Mouse (Mus musculus) T-helper 17 cell (primary cell): ENCODE measurements at regions not wholly inside any gene's neighbourhood (a gene's known extent, or its start where the extent isn't known, plus 50 kb on each side); places are given as distances from the start of the nearest gene placed in this dataset.

Experiments used
- in situ Hi-C, 2 experiments: fragments of 300-600 bp; cut with MboI, MseI; formaldehyde crosslinking; loops; 1 replicate in 1 of 2; 2 replicates in 1 of 2; pipeline ENCODE4 v1.15.1; 2025; ENCODE audit warnings: high pct_unique_total_duplicates in 2 of 2

GRCm38 (mm10) chr2:106256012-106256411 is 252.7 kb upstream of the Dnajc24 start:
- in situ Hi-C loops = no loop called here

GRCm38 (mm10) chr2:106234358-106234757 is 231.0 kb upstream of the Dnajc24 start:
- in situ Hi-C loops = no loop called here

- in situ Hi-C loops = no loop called here
These were observed 227.8 kb upstream of the Dnajc24 start for GRCm38 (mm10) chr2:106231136-106231535.

- in situ Hi-C loops = no loop called here
These were observed 226.7 kb upstream of the Dnajc24 start for GRCm38 (mm10) chr2:106230021-106230420.

- in situ Hi-C loops = no loop called here
These were observed 224.9 kb upstream of the Dnajc24 start for GRCm38 (mm10) chr2:106228249-106228648.

GRCm38 (mm10) chr2:106216169-106216568 is 212.8 kb upstream of the Dnajc24 start:
- in situ Hi-C loops = no loop called here

GRCm38 (mm10) chr2:106213740-106214139 is 210.4 kb upstream of the Dnajc24 start:
- in situ Hi-C loops = no loop called here

GRCm38 (mm10) chr2:106210773-106211172 is 207.4 kb upstream of the Dnajc24 start:
- in situ Hi-C loops = no loop called here

GRCm38 (mm10) chr2:106208767-106209250 is 205.5 kb upstream of the Dnajc24 start:
- in situ Hi-C loops = no loop called here

GRCm38 (mm10) chr2:106200130-106200529 is 196.8 kb upstream of the Dnajc24 start:
- in situ Hi-C loops = no loop called here

GRCm38 (mm10) chr2:106195170-106195569 is 191.8 kb upstream of the Dnajc24 start:
- in situ Hi-C loops = loop anchor here in 1 of 2 experiments (25.0 kb wide), 1 partner anchor 858 kb away; no protein-coding TSS in a partner anchor

- in situ Hi-C loops = loop anchor here in 1 of 2 experiments (25.0 kb wide), 1 partner anchor 857 kb away; no protein-coding TSS in a partner anchor
These were observed 191.1 kb upstream of the Dnajc24 start for GRCm38 (mm10) chr2:106194369-106195023.

GRCm38 (mm10) chr2:106193889-106194347 is 190.6 kb upstream of the Dnajc24 start:
- in situ Hi-C loops = loop anchor here in 1 of 2 experiments (25.0 kb wide), 1 partner anchor 857 kb away; no protein-coding TSS in a partner anchor

GRCm38 (mm10) chr2:106190579-106191322 is 187.4 kb upstream of the Dnajc24 start:
- in situ Hi-C loops = loop anchor here in 1 of 2 experiments (25.0 kb wide), 1 partner anchor 853 kb away; no protein-coding TSS in a partner anchor

GRCm38 (mm10) chr2:106183651-106184050 is 180.3 kb upstream of the Dnajc24 start:
- in situ Hi-C loops = loop anchor here in 1 of 2 experiments (25.0 kb wide), 1 partner anchor 846 kb away; no protein-coding TSS in a partner anchor

- in situ Hi-C loops = loop anchor here in 1 of 2 experiments (25.0 kb wide), 1 partner anchor 845 kb away; no protein-coding TSS in a partner anchor
These were observed 178.7 kb upstream of the Dnajc24 start for GRCm38 (mm10) chr2:106182051-106182450.

GRCm38 (mm10) chr2:106162681-106163080 is 159.3 kb upstream of the Dnajc24 start:
- in situ Hi-C loops = no loop called here

GRCm38 (mm10) chr2:106161877-106162276 is 158.5 kb upstream of the Dnajc24 start:
- in situ Hi-C loops = no loop called here

- in situ Hi-C loops = no loop called here
These were observed 146.4 kb upstream of the Dnajc24 start for GRCm38 (mm10) chr2:106149701-106150100.

- in situ Hi-C loops = no loop called here
These were observed 137.6 kb upstream of the Dnajc24 start for GRCm38 (mm10) chr2:106140931-106141330.

GRCm38 (mm10) chr2:106101002-106101401 is 97.7 kb upstream of the Dnajc24 start:
- in situ Hi-C loops = no loop called here

- in situ Hi-C loops = loop anchor here (10.0 to 25.0 kb wide), 2 partner anchors 749 to 761 kb away; no protein-coding TSS in a partner anchor
These were observed 82.8 kb upstream of the Dnajc24 start for GRCm38 (mm10) chr2:106086121-106086520.
